Mouse (Mus musculus) v-Abl transformed pro-B cells (cell line): ENCODE measurements around the gene Rsph6a.

Source experiments
- in situ Hi-C, 2 experiments: fragments of 400-800 bp; cut with MboI; formaldehyde crosslinking; loops; one replicate each; pipeline ENCODE4 v1.15.1; 2025; ENCODE audit not compliant: unreplicated experiment in 2 of 2

Gene Rsph6a

DNA sequence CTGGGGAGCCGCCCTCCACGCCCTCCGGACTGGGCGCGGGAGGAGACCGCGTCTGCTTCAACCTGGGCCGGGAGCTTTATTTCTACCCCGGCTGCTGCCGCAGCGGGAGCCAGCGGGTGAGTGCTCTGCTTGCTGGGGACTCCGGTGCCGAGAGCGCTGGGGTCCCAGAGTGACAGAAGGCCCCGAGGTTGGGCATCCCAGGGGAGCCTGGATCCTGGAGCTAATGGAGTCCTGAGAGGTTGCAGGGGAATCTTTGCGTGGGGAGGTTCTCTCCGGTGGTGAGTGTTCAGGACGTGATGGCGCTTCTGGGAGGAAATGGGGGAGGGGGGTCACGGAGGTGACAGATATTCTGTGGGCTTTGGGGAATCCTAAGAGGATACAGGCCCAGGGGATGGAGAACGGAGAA lies 22.1 kb downstream of the Rsph6a start:
- in situ Hi-C loops: no loop called here

GRCm38 (mm10) chr7:19077761-19078160 lies 23.3 kb downstream of the Rsph6a start:
- in situ Hi-C loops: no loop called here

DNA sequence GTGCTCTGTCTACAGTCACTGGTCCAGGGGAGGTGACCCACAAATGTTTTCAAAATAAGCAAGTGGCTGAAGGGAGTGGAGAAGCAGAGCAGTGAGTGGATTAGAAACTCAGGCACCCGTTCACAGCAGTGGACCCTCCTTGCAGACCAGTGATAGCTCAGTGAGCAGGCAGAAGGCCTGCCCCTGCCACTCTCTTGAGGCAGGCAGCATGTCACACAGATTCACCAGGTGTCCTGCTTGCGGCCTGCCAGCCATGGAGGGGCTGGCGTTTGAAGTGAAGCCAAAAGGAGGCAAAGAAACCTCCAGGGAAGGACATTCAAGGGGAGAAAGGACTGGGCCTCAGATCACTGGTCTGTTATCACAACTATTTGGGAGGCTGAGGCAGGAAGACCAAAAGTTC lies 24.2 kb downstream of the Rsph6a start:
- in situ Hi-C loops: no loop called here

DNA sequence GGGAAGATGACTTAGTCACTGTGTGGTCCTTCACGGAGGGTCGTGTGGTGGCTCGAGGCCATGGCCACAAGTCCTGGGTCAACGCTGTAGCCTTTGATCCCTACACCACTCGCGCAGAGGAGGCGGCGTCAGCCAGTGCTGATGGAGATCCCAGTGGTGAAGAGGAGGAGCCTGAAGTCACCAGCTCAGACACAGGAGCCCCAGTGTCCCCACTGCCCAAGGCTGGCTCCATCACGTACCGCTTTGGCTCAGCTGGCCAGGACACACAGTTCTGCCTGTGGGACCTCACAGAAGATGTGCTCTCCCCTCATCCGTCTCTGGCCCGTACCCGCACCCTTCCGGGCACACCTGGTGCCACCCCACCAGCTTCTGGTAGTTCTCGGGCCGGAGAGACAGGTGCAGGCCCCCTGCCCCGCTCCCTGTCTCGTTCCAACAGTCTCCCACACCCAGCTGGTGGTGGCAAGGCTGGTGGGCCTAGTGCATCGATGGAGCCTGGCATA lies 26.0 kb downstream of the Rsph6a start:
- in situ Hi-C loops: no loop called here

- in situ Hi-C loops: no loop called here
Observed at GRCm38 (mm10) chr7:19082171-19082570, 27.7 kb downstream of the Rsph6a start.

GRCm38 (mm10) chr7:19083096-19083495 lies 28.6 kb downstream of the Rsph6a start:
- in situ Hi-C loops: no loop called here

DNA sequence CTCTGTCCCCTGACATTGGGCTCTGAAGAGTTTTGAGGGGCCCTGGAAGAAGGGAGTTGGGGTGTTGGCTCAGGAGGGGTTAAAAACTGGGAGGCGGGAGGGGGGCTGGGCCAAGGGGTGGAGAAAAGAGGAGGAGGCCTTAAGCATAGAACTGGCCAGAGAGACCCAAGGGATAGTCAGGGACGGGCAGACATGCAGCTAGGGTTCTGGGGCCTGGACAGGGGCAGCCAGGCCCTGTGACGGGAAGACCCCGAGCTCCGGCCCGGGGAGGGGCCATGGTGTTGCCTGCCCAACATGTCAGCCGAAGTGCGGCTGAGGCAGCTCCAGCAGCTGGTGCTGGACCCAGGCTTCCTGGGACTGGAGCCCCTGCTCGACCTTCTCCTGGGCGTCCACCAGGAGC lies 29.2 kb downstream of the Rsph6a start, which contains the start of gene Dmpk:
Gene Dmpk (plus strand): TSS at position 149 of the 400 bp plus-strand sequence.
- in situ Hi-C loops: no loop called here

- in situ Hi-C loops: no loop called here
Observed at GRCm38 (mm10) chr7:19084277-19084771, 29.8 kb downstream of the Rsph6a start.

GRCm38 (mm10) chr7:19084921-19085473 lies 30.5 kb downstream of the Rsph6a start:
- in situ Hi-C loops: loop anchor here in 1 of 2 experiments (5.0 kb wide), 1 partner anchor 188 kb away; no protein-coding TSS in a partner anchor

DNA sequence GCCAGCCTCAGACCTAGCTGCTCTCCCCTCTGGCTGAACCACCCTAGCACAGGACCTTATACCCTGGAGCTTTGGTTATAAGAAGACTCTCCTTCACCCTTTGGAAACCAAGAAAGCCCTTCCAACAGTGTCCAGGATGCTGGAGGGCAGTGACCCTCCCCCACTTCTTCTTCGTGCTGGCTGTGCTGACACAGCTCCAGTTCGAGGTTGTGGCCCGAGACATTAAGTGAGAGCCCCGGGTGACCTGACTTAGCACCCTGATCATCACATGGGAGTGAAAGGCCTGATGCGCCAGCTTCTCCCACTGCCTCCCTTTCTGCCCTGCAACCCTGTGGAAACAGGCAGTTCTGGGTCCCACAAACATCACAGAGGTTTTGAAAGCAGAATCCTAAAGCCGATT lies 31.0 kb downstream of the Rsph6a start:
- in situ Hi-C loops: loop anchor here in 1 of 2 experiments (5.0 kb wide), 1 partner anchor 188 kb away; no protein-coding TSS in a partner anchor

DNA sequence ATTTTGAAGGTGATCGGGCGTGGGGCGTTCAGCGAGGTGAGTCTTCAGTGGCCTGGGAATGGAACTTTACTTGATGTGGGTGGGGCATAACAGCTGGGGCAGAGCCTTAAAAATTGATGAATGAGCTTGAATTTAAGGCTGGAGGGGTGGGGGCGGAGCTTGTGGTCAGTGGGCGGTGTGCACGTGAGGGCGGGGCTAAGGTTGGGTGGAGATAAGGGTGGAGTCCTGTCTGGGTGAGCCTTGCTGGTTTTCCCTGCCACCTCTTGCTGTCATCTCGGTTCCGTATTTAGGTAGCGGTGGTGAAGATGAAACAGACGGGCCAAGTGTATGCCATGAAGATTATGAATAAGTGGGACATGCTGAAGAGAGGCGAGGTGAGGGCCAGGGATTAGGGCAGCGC lies 31.6 kb downstream of the Rsph6a start:
- in situ Hi-C loops: loop anchor here in 1 of 2 experiments (5.0 kb wide), 1 partner anchor 189 kb away; no protein-coding TSS in a partner anchor

DNA sequence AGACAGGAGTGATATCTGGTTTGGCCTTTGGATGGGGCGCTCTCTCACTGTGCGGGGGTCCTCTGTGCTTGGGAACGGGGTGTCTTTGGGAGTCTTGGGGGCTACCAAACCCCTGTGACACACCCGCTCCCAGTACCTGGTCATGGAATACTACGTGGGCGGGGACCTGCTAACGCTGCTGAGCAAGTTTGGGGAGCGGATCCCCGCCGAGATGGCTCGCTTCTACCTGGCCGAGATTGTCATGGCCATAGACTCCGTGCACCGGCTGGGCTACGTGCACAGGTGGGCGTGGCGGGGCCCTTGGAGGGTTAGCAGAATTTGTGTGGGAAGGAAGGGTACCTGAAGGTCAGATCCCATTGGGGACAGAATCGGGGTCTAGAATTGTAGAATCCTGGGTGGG lies 32.3 kb downstream of the Rsph6a start:
- in situ Hi-C loops: loop anchor here in 1 of 2 experiments (5.0 kb wide), 1 partner anchor 189 kb away; no protein-coding TSS in a partner anchor

- in situ Hi-C loops: loop anchor here in 1 of 2 experiments (5.0 kb wide), 1 partner anchor 192 kb away; no protein-coding TSS in a partner anchor
Observed at GRCm38 (mm10) chr7:19088813-19089212, 34.3 kb downstream of the Rsph6a start.

DNA sequence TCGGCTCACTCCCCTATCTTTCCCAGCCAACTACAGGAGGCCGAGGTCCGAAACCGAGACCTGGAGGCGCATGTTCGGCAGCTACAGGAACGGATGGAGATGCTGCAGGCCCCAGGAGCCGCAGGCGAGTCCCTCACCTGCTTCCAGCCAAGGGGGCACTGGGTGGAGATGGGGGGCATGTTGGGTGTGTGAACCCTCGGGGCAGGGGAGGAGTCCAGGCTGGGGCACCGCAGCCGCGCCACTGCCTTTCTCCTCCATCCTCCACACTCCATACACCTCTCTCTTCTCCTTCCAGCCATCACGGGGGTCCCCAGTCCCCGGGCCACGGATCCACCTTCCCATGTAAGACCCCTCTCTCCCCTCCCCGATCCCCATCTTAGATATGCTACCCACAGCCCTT lies 37.4 kb downstream of the Rsph6a start:
- in situ Hi-C loops: loop anchor here (5.0 kb wide), 2 partner anchors 85 to 195 kb away; no protein-coding TSS in a partner anchor

DNA sequence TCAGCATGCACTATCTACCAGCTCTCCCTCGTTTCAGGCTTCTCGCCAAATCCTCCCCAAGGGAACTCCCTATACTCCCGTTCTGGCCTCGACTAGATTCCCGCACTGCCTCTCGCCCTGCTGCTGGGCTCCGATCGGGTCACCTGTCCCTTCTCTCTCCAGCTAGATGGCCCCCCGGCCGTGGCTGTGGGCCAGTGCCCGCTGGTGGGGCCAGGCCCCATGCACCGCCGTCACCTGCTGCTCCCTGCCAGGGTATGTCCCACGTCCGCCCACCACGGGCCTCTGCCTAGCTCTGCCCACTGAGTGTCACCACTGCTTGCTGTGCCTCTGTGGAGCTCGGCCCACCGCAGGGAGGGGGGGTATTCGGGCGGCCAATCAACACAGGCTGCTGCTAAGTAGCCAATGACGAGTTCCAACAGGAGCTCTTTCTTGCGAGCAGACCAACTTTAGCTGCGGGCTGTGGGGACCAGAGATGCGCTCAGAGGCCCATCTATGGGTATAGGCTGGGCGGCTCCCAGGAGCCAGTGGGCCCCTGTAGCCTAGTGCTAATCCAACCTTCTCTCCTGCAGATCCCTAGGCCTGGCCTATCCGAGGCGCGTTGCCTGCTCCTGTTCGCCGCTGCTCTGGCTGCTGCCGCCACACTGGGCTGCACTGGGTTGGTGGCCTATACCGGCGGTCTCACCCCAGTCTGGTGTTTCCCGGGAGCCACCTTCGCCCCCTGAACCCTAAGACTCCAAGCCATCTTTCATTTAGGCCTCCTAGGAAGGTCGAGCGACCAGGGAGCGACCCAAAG lies 38.1 kb downstream of the Rsph6a start:
- in situ Hi-C loops: loop anchor here (5.0 kb wide), 2 partner anchors 85 to 195 kb away; no protein-coding TSS in a partner anchor

- in situ Hi-C loops: loop anchor here (5.0 kb wide), 2 partner anchors 86 to 196 kb away; no protein-coding TSS in a partner anchor
Observed at GRCm38 (mm10) chr7:19093174-19093521, 38.7 kb downstream of the Rsph6a start.

DNA sequence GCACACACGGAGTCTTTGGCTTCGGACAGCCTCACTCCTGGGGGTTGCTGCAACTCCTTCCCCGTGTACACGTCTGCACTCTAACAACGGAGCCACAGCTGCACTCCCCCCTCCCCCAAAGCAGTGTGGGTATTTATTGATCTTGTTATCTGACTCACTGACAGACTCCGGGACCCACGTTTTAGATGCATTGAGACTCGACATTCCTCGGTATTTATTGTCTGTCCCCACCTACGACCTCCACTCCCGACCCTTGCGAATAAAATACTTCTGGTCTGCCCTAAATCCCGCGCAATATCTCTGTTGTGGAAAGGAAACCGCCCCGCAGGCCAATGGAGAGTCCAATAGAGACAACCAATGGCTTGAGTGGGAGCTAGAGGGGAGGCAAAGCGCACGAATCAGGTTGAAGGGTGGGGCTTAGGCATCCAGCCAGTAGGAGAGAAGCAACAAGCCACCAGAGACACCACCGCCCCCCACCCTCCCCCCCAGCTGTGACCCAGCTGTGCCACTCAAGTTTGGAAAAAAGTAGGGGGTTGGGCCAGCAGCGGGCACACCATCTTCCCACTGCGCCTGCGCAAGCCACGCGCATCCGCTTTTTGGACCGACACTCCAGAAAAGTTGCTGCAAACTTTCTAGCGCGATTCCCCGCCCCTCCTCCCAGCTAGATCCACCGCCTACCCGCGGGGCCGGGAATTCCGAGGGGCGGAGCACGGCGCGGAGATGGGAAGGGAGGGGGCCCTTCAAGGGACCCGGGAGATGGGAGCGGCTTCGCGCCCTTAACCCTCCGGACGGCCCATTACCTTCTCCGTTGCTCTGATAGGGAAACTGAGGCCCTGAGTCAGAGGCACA lies 39.3 kb downstream of the Rsph6a start:
- in situ Hi-C loops: loop anchor here (5.0 kb wide), 2 partner anchors 86 to 196 kb away; no protein-coding TSS in a partner anchor

DNA sequence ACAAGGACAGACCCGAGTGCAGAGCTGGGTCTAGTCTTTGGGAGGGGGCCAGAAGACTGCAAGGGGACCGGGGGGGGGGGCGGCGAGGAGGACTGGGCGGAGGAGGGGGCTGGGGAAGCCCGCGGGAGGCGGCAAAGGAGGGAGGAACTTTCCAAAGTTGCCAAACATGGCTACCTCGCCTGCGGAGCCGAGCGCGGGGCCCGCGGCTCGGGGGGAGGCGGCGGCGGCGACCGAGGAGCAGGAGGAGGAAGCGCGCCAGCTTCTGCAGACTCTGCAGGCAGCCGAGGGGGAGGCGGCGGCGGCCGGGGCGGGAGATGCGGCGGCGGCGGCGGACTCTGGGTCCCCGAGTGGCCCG lies 40.0 kb downstream of the Rsph6a start, which contains the start of gene Six5:
Gene Six5 (plus strand): TSS at position 124 of the 355 bp plus-strand sequence.
- in situ Hi-C loops: loop anchor here (5.0 kb wide), 2 partner anchors 87 to 197 kb away; no protein-coding TSS in a partner anchor

GRCm38 (mm10) chr7:19094826-19095750 lies 40.6 kb downstream of the Rsph6a start:
- in situ Hi-C loops: loop anchor here (5.0 kb wide), 2 partner anchors 88 to 198 kb away; no protein-coding TSS in a partner anchor
